Mouse (Mus musculus): ENCODE data around the gene Spag6. TPM values are rescaled to one million over a fixed set of nuclear protein-coding genes. Genes with fewer than 3 reads are reported as not detected.

Gene Spag6
- polyA plus RNA-seq, 1 experiment from 2014 or later, result 0.17 TPM

- no peaks in the 10 kb centered on the region for H3K9me3 ChIP-seq
- H3K4me3 ChIP-seq, result peak overlapping the region; percentile 47
- no peaks in the 10 kb centered on the region for H3K36me3 ChIP-seq (replicated peaks)
- H3K4me2 ChIP-seq, result peak overlapping the region; percentile 86
- peak overlapping the region; percentile 66 for H3K9ac ChIP-seq
- no peaks in the 10 kb centered on the region; the same call in 1 of the 2 replicates for H3K27me3 ChIP-seq (replicated peaks)
- WGBS, result 7% methylated on average over 17 of the region's 17 CpGs
- peak overlapping the region; percentile 87 for H3K27ac ChIP-seq
- ATAC-seq (replicated peaks), result peak; percentile 68
- peaks cover 41% of the 10 kb centered on the region for H3K4me1 ChIP-seq
Measured at GRCm38 (mm10) chr2:18799265-18799965, 105.6 kb downstream of the Spag6 start.

Other genes starting within 250 kb of the Spag6 start
- 179 and 185 TPM in 2 replicates for gene Commd3, start 21.6 kb upstream of the Spag6 start, polyA plus RNA-seq (2015; fragmentation: Nextera tagmentation; extraction: Ambion mirVana)
- 22.0 and 25.0 TPM in 2 replicates for gene Bmi1, start 17.0 kb upstream of the Spag6 start, polyA plus RNA-seq (2015; fragmentation: Nextera tagmentation; extraction: Ambion mirVana)